Mouse (Mus musculus): ENCODE results near the gene Atf7. TPM values are rescaled to one million over a fixed set of nuclear protein-coding genes. Genes with fewer than 3 reads are reported as not detected.
"Not testable (repeated sequence)": the region's sequence is repeated elsewhere in the genome, so short reads cannot be mapped to it uniquely, and the experiment has no call there.

The Atf7 gene
- polyA plus RNA-seq, 1 experiment from 2014 or later = 20.1 TPM

DNA sequence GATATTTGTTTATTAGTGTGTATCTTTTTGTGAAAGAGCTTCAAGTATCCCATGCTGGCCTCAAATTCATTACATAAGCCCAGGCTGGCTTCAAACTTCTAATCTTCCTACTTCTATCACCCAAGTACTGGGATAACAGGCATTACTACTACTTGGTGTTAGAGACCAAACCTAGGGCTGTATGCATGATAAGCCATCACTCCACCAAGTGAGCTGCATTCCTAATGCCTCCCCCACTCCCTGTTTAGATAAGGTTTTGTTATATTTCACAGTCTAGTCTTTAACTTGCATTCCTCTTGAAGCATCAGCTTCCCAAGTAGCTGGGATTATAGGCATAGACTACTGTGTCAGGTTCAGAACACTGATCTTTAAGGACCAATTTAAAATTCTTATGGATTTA is 11.0 kb downstream of the Atf7 start:
- no peak overlapping the region for H3K27ac ChIP-seq (replicated peaks)
- ATAC-seq (ENCODE audit: low FRiP score, low read depth) = no peak

GRCm38 (mm10) chr15:102612966-102613365 is 12.3 kb downstream of the Atf7 start:
- no peak overlapping the region for H3K9ac ChIP-seq (replicated peaks)
- no peak overlapping the region for H3K4me3 ChIP-seq
- ATAC-seq (ENCODE audit: low FRiP score, low read depth) = no peak
- no peaks in the 10 kb centered on the region for H3K4me1 ChIP-seq
- H3K36me3 ChIP-seq = no peaks in the 10 kb centered on the region
- no peaks in the 10 kb centered on the region for H3K9me3 ChIP-seq
- no peak overlapping the region for H3K27ac ChIP-seq (replicated peaks)
- H3K27me3 ChIP-seq = no peaks in the 10 kb centered on the region
- no peak overlapping the region for H3K4me2 ChIP-seq (replicated peaks)

More for the DNA sequence above, 11.0 kb downstream of the Atf7 start:
- H3K4me2 ChIP-seq (replicated peaks) = no peak overlapping the region
- H3K4me3 ChIP-seq = no peak overlapping the region
- no peaks in the 10 kb centered on the region for H3K4me1 ChIP-seq
- no peaks in the 10 kb centered on the region for H3K36me3 ChIP-seq
- no peaks in the 10 kb centered on the region for H3K9me3 ChIP-seq
- H3K9ac ChIP-seq (replicated peaks) = no peak overlapping the region
- H3K27me3 ChIP-seq = no peaks in the 10 kb centered on the region

DNA sequence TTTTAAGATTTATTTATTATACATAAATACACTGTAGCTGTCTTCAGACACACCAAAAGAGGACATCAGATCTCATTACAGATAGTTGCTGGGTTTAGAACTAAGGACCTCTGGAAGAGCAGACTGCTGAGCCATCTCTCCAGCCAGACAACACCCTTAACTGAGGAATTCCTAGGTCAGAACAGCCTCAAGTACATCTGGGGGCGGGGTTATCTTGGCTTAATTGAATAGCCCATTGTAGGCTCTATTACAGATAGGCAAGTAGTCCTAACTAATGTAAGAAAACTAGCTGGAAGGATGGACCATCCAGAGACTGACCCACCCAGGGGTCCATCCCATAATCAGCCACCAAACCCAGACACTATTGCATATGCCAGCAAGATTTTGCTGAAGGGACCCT is 16.7 kb downstream of the Atf7 start:
- not testable (repeated sequence) for H3K9ac ChIP-seq (replicated peaks); ATAC-seq (ENCODE audit: low FRiP score, low read depth); H3K27ac ChIP-seq (replicated peaks); H3K36me3 ChIP-seq; H3K27me3 ChIP-seq; H3K9me3 ChIP-seq; H3K4me2 ChIP-seq (replicated peaks); H3K4me1 ChIP-seq; H3K4me3 ChIP-seq
- 75% methylated on average over 1 of the region's 1 CpGs for WGBS

DNA sequence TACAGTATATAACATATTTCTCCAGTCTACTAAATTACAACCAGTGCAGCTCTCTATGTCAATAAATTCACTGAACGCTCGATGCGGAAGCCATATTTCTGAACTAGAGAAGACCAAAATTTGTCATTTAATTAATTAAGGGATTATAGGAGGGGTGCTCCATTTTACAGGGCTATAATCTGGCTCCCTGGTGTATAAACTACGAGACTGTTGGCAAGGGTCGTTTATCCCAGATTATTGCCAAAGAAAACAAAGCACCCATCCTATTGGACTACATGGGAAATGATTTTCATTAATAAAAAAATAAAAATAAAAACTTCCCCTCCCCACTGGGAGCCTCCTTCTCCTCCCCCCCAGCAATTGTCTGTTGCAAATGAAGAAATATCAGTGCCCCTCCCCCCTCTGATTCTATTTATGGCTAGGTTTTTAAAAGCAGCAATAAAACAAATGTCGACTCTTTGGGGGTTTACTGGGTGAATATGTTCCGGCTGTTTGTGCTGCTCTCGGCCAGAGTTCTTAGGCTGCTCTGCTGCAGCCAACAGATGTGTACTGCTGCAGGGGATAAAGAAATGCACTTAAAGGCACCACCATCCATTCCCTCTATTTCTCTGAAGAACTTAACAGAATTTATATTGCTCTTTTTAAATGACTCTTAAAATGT is 31.1 kb downstream of the Atf7 start:
- Histone ChIP-seq H3K4me2 (replicated peaks) (peak overlapping the region; percentile 21; the same call in 1 of the 2 replicates), H3K4me1 (0 out of 2 replicates have a peak, but pooled peaks cover 3% of the 10 kb centered on the region), H3K9me3 (no peaks in the 10 kb centered on the region), H3K27ac (replicated peaks) (no peak overlapping the region), H3K9ac (replicated peaks) (no peak overlapping the region), H3K27me3 (no peaks in the 10 kb centered on the region), H3K36me3 (0 out of 2 replicates have a peak, but pooled peaks cover 4% of the 10 kb centered on the region), H3K4me3 (no peak overlapping the region)
- 72% methylated on average over 8 of the region's 8 CpGs for whole genome bisulfite sequencing
- no peak for ATAC-seq (ENCODE audit: low FRiP score, low read depth)

DNA sequence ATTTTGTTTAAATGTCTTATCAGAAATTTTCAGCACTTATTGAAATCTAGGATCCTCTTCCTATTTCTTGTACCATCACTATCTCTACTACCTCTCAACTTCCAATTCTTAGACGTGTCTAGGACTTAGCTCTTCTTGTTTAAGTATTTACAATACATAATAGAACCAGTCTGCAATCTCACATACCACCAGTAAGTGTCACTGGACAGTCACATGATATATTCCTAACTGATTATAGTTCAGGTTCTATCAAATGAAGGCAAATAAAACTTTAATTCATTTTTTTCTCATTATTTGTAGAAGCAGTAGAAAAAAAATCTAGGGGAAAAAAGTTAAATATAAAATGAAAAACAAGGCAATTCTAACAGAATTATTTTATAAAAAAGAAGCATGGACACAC is 32.6 kb downstream of the Atf7 start:
- H3K4me2 ChIP-seq (replicated peaks) = no peak overlapping the region
- H3K27ac ChIP-seq (replicated peaks) = no peak overlapping the region
- H3K4me1 ChIP-seq = 0 out of 2 replicates have a peak, but pooled peaks cover 3% of the 10 kb centered on the region
- H3K36me3 ChIP-seq = 0 out of 2 replicates have a peak, but pooled peaks cover 4% of the 10 kb centered on the region
- no peaks in the 10 kb centered on the region for H3K9me3 ChIP-seq
- no peak for ATAC-seq (ENCODE audit: low FRiP score, low read depth)
- H3K9ac ChIP-seq (replicated peaks) = no peak overlapping the region
- 56% methylated on average over 1 of the region's 1 CpGs for WGBS
- H3K27me3 ChIP-seq = no peaks in the 10 kb centered on the region
- no peak overlapping the region for H3K4me3 ChIP-seq

DNA sequence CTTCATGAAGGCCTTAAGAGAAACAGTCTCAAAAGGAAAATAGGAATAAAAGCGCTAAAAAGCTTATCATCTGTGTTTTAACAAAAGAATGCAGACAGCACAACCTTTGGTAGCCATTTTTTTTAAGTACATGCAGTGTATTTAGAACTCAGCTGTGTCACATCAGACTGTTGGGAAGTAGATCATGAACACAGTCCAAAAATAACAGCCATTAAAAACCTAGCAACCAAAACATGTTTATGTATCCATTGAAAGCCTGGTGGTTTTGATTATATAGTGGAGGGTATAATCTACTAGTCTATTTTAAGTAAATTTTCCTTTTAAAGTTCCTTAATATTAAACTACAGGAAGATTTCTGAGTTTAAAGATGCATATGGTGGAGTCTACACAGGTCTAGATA is 34.7 kb downstream of the Atf7 start:
- H3K27me3 ChIP-seq = no peaks in the 10 kb centered on the region
- 0 out of 2 replicates have a peak, but pooled peaks cover 4% of the 10 kb centered on the region for H3K36me3 ChIP-seq
- no peaks in the 10 kb centered on the region for H3K9me3 ChIP-seq
- no peak overlapping the region for H3K9ac ChIP-seq (replicated peaks)
- no peak overlapping the region for H3K27ac ChIP-seq (replicated peaks)
- H3K4me3 ChIP-seq = no peak overlapping the region
- peaks cover 5% of the 10 kb centered on the region; the same call in 1 of the 2 replicates for H3K4me1 ChIP-seq
- H3K4me2 ChIP-seq (replicated peaks) = no peak overlapping the region
- WGBS = 92% methylated on average over 1 of the region's 1 CpGs
- ATAC-seq (ENCODE audit: low FRiP score, low read depth) = no peak

DNA sequence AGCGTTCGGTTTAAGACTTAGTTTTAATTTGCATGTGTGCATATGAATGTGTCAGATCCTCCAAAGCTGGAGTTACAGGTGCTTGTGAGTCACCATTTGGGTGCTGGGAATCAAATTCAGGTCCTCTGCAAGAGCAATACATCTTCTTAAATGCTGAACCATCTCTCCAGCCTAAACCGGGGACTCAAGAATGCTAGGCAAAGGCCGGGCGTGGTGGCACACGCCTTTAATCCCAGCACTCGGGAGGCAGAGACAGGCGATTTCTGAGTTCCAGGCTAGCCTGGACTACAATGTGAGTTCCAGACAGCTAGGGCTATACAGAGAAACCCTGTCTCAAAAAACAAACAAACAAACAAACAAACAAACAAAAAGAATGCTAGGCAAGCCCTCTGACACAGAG is 35.4 kb downstream of the Atf7 start:
- Histone ChIP-seq H3K9ac (replicated peaks) (no peak overlapping the region), H3K36me3 (0 out of 2 replicates have a peak, but pooled peaks cover 4% of the 10 kb centered on the region), H3K4me1 (peaks cover 10% of the 10 kb centered on the region; the same call in 1 of the 2 replicates), H3K9me3 (no peaks in the 10 kb centered on the region), H3K4me3 (no peak overlapping the region), H3K27me3 (no peaks in the 10 kb centered on the region), H3K27ac (replicated peaks) (no peak overlapping the region), H3K4me2 (replicated peaks) (no peak overlapping the region)
- 93% methylated on average over 8 of the region's 8 CpGs for WGBS
- ATAC-seq (ENCODE audit: low FRiP score, low read depth) = no peak

DNA sequence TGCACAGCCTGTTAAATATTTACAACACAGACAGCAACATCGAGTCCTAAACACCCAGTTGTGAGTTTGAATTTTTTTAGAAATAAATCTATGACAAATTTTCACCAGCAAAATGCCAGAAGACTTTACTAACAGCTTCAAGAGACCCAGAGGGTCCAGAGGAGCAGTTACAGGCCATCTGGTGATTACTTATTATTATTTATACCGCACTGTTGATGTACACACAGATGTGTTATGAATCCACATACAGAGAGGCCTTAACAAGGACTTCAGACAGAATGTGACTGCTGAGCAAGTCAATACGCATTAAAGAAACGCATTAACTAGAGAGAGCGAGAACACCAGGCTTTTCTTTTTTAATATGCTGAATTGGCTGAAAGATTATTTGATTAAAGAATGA is 39.8 kb downstream of the Atf7 start:
- 67% methylated on average over 5 of the region's 5 CpGs for WGBS
- no peak overlapping the region for H3K4me2 ChIP-seq (replicated peaks)
- no peak overlapping the region; the same call in 1 of the 2 replicates for H3K9ac ChIP-seq (replicated peaks)
- H3K27ac ChIP-seq (replicated peaks) = peak overlapping the region; percentile 67
- H3K36me3 ChIP-seq = 0 out of 2 replicates have a peak, but pooled peaks cover 4% of the 10 kb centered on the region
- H3K4me3 ChIP-seq = no peak overlapping the region
- H3K4me1 ChIP-seq = peaks cover 16% of the 10 kb centered on the region
- no peaks in the 10 kb centered on the region for H3K9me3 ChIP-seq
- H3K27me3 ChIP-seq = no peaks in the 10 kb centered on the region
- no peak for ATAC-seq (ENCODE audit: low FRiP score, low read depth)

DNA sequence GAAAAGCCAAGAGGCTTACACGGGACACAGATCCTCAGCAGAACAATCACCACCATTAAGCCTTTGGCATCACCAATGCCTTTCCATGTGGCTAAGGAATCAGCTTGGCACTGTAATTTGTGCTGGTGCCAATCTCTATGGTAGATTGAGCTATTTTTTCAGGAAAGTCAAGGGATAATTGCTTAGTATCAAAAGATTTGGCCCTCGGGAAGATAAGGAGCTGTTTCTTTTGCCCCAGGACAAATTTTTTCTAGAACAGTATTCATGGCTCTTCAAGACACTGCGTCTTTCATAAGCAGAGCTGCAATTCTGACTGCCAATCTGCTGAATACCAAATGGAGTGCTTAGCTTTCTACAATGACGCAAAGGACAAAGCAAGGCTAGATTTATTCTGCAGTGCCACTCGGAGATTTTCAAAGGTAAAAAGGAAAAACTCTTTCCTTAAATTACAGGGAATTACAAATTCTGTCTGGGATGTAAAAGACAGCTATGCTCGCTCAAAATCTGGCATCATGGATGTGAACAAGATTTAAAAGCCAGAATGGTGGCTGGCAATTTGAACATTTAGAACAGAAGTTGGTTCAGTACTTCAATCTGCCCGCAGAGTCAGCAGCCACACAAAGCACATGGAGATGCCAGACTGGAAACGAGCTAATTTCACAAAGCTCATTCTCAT is 41.4 kb downstream of the Atf7 start:
- peaks cover 16% of the 10 kb centered on the region for H3K4me1 ChIP-seq
- H3K4me3 ChIP-seq = no peak overlapping the region
- 0 out of 2 replicates have a peak overlapping the region, but pooled peaks have one; percentile 25 for H3K4me2 ChIP-seq (replicated peaks)
- no peak overlapping the region for H3K9ac ChIP-seq (replicated peaks)
- ATAC-seq (ENCODE audit: low FRiP score, low read depth) = no peak
- H3K9me3 ChIP-seq = no peaks in the 10 kb centered on the region
- no peaks in the 10 kb centered on the region for H3K36me3 ChIP-seq
- 31% methylated on average over 8 of the region's 8 CpGs for WGBS
- peak overlapping the region; percentile 80 for H3K27ac ChIP-seq (replicated peaks)
- H3K27me3 ChIP-seq = no peaks in the 10 kb centered on the region

DNA sequence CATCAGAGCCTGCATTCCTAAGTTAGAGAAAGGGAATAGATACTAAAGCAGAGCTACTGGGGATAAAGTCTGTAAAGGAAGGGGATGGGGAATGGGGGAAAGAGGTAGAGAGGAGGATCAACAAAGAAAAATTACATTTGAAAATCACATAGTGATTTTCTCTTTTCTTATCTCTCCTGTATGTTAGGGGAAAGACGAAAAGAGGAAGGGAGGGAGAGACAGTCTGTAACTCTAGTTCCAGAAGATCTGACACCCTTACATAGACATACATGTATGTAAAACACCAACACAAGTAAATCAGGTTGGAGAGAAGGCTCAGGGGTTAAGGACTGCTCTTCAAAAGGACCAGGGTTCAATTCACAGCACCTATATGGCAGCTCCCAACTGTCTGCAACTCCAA is 44.1 kb downstream of the Atf7 start:
- WGBS = 40% methylated on average over 1 of the region's 1 CpGs
- no peak for ATAC-seq (ENCODE audit: low FRiP score, low read depth)
- Histone ChIP-seq H3K9me3 (no peaks in the 10 kb centered on the region), H3K4me3 (no peak overlapping the region), H3K9ac (replicated peaks) (no peak overlapping the region), H3K27me3 (no peaks in the 10 kb centered on the region), H3K4me2 (replicated peaks) (no peak overlapping the region), H3K4me1 (peaks cover 23% of the 10 kb centered on the region), H3K27ac (replicated peaks) (no peak overlapping the region), H3K36me3 (no peaks in the 10 kb centered on the region)

DNA sequence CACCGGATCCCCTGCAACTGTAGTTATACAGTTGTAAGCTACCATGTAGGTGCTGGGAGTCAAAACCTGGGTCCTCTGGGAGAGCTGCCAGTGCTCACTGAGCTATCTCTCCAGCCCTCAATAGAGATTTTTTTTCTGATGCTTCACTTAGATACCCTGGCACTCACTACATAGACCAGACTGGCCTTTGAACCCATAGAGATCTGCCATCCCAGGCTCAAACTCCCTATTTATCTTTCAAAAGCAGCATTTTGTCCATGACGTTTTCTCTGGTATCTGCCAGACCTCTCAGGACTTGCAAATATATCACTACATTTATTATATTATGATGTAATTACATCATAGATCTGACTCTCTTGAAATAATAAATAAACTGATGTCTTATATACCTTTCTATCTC is 46.9 kb downstream of the Atf7 start:
- H3K27me3 ChIP-seq = no peaks in the 10 kb centered on the region
- H3K9ac ChIP-seq (replicated peaks) = no peak overlapping the region
- no peaks in the 10 kb centered on the region for H3K36me3 ChIP-seq
- H3K9me3 ChIP-seq = no peaks in the 10 kb centered on the region
- no peak overlapping the region for H3K4me3 ChIP-seq
- no peak overlapping the region for H3K4me2 ChIP-seq (replicated peaks)
- no peak for ATAC-seq (ENCODE audit: low FRiP score, low read depth)
- H3K4me1 ChIP-seq = peaks cover 7% of the 10 kb centered on the region; the same call in 1 of the 2 replicates
- WGBS = 95% methylated on average over 2 of the region's 2 CpGs
- H3K27ac ChIP-seq (replicated peaks) = no peak overlapping the region

GRCm38 (mm10) chr15:102576972-102577371 is 48.3 kb downstream of the Atf7 start:
- ATAC-seq (ENCODE audit: low FRiP score, low read depth) = no peak
- Histone ChIP-seq H3K36me3 (no peaks in the 10 kb centered on the region), H3K27me3 (no peaks in the 10 kb centered on the region), H3K27ac (replicated peaks) (no peak overlapping the region), H3K9ac (replicated peaks) (no peak overlapping the region), H3K9me3 (no peaks in the 10 kb centered on the region), H3K4me1 (peaks cover 7% of the 10 kb centered on the region; the same call in 1 of the 2 replicates), H3K4me2 (replicated peaks) (no peak overlapping the region), H3K4me3 (no peak overlapping the region)
- 71% methylated on average over 1 of the region's 1 CpGs for WGBS
